Mouse (Mus musculus): ENCODE results near the gene Nnat. TPM values are rescaled to one million over a fixed set of nuclear protein-coding genes. Genes with fewer than 3 reads are reported as not detected.

Nnat gene
- polyA plus RNA-seq, 2 experiments: 299 to 452 TPM

DNA sequence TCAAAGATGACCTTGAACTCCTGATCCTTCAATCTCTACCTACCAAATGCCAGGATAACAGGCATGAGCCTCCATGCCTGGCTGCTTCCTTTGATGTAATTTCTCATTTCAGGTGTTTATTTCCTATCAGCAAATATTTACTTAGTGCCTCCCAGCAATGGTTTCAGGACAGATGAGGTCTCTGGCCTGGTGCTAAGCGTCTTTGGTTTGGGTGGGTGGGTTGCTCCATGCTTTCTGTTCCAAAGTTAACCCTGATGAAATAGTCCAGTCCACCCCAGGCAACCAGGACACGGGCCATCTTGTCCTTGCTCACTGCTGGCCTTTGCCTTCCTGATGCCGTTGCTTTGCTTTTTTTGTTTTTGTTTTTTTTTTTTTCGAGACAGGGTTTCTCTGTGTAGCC is 9.6 kb upstream of the Nnat start:
- DNase-seq (ENCODE audit: low spot score) (no peak), ATAC-seq (ENCODE audit: low FRiP score, low read depth) (no peak)
- Histone ChIP-seq H3K4me1 (ENCODE audit: control insufficient read depth, insufficient read depth, low read length) (peaks cover 25% of the 10 kb centered on the region), H3K9me3 (ENCODE audit: control insufficient read depth, low read length) (no peaks in the 10 kb centered on the region), H3K27me3 (ENCODE audit: control insufficient read depth, insufficient read depth, low read length) (no peaks in the 10 kb centered on the region), H3K4me2 (replicated peaks; ENCODE audit: low read depth, low read length, severe bottlenecking) (no peak overlapping the region), H3K36me3 (ENCODE audit: control insufficient read depth, insufficient read depth, low read length) (peaks cover 21% of the 10 kb centered on the region), H3K27ac (replicated peaks; ENCODE audit: low read depth, low read length) (no peak overlapping the region), H3K4me3 (replicated peaks; ENCODE audit: low read length) (no peak overlapping the region), H3K9ac (ENCODE audit: low read depth, low read length, severe bottlenecking) (no peak overlapping the region)
- TF ChIP-seq POLR2A (IDR thresholded peaks at IDR 0.05; ENCODE audit: borderline replicate concordance, extremely low read depth, insufficient read depth, insufficient read length): no peak
- 86% methylated on average over 4 of the region's 4 CpGs for WGBS

DNA sequence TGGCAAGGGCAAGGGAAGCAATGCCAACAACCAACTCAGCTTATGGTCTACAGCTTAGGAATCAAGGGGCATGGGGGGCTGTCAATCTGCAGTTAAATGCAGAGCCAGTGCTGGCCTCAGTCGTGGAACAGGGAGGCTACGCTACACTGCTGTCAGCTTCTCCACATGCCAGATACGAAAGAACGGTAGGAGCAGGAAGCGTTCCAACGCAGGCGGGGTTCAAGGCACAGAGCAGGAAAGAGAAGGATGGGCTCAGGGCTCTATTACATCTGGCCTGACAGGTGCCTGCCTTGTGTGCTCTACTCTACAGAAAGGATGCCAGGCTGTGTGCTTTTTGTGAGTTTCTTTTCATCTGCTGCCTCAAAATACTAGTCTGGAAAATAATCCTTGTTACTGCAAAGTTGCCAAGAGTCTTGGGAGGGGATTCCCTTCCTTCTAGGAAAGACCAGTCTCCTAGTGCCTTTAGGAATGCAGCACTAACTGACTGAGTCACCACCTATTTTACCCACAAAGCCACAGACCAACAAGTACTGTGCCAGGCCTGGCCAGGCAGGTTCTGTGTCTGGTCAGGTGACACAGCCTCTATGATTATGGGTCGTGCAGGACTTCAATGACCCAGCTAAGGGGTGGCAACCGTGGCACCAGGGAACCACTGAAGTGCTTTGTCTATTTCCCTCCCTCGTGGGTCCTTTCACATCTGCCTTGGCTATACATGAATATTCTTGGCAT is 7.6 kb upstream of the Nnat start:
- no peak overlapping the region for H3K27ac ChIP-seq (replicated peaks; ENCODE audit: low read depth, low read length)
- H3K4me3 ChIP-seq (replicated peaks; ENCODE audit: low read length): no peak overlapping the region
- DNase-seq (ENCODE audit: low spot score) (peak; percentile 41), ATAC-seq (ENCODE audit: low FRiP score, low read depth) (no peak)
- peaks cover 41% of the 10 kb centered on the region for H3K4me1 ChIP-seq (ENCODE audit: control insufficient read depth, insufficient read depth, low read length)
- H3K4me2 ChIP-seq (replicated peaks; ENCODE audit: low read depth, low read length, severe bottlenecking): no peak overlapping the region
- TF ChIP-seq POLR2A (IDR thresholded peaks at IDR 0.05; ENCODE audit: borderline replicate concordance, extremely low read depth, insufficient read depth, insufficient read length): no peak
- H3K27me3 ChIP-seq (ENCODE audit: control insufficient read depth, insufficient read depth, low read length): no peaks in the 10 kb centered on the region
- peaks cover 25% of the 10 kb centered on the region for H3K36me3 ChIP-seq (ENCODE audit: control insufficient read depth, insufficient read depth, low read length)
- WGBS: 52% methylated on average over 10 of the region's 10 CpGs
- H3K9ac ChIP-seq (ENCODE audit: low read depth, low read length, severe bottlenecking): no peak overlapping the region
- H3K9me3 ChIP-seq (ENCODE audit: control insufficient read depth, low read length): 0 out of 2 replicates have a peak, but pooled peaks cover 4% of the 10 kb centered on the region

DNA sequence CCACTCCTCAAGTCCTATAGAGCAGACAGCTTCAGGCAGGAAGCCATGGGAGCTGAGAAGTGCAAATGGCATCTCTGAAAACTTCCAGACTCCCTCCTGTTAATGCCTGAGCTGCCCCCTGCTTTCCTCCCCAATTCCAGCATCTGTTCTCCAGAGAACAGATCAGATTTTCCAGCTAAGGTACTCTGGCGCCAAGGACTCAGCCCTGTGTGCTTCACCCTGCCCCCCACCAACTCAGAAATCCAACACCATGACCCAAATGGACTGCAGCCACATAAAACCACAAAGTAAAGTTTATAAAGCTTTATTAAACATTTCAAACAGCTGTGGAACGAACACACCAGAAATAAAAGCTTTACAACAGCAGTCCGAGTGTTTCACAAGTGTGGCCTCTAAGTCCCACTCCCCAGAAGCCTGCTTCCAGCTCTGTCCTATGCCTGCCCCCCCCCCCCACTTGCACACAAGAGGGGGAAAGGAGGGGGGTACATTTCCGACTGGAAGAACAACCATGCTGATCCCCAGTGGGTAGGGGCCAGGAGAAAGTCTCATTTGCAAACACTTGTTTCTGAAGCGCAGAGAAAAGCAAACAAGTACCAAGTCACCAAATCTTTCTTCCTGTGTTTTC is 3.7 kb upstream of the Nnat start:
- peak overlapping the region; percentile 64 for H3K27ac ChIP-seq (replicated peaks; ENCODE audit: low read depth, low read length)
- H3K4me1 ChIP-seq (ENCODE audit: control insufficient read depth, insufficient read depth, low read length): peaks cover 45% of the 10 kb centered on the region
- ATAC-seq (ENCODE audit: low FRiP score, low read depth): peak; percentile 81
- DNase-seq (ENCODE audit: low spot score): peak; percentile 82
- H3K9ac ChIP-seq (ENCODE audit: low read depth, low read length, severe bottlenecking): no peak overlapping the region
- peak overlapping the region; percentile 18; the same call in 1 of the 2 replicates for H3K4me2 ChIP-seq (replicated peaks; ENCODE audit: low read depth, low read length, severe bottlenecking)
- H3K27me3 ChIP-seq (ENCODE audit: control insufficient read depth, insufficient read depth, low read length): no peaks in the 10 kb centered on the region
- H3K4me3 ChIP-seq (replicated peaks; ENCODE audit: low read length): no peak overlapping the region
- H3K36me3 ChIP-seq (ENCODE audit: control insufficient read depth, insufficient read depth, low read length): peaks cover 23% of the 10 kb centered on the region
- no peak for TF ChIP-seq POLR2A (IDR thresholded peaks at IDR 0.05; ENCODE audit: borderline replicate concordance, extremely low read depth, insufficient read depth, insufficient read length)
- 18% methylated on average over 5 of the region's 5 CpGs for WGBS
- peaks cover 35% of the 10 kb centered on the region for H3K9me3 ChIP-seq (ENCODE audit: control insufficient read depth, low read length)

DNA sequence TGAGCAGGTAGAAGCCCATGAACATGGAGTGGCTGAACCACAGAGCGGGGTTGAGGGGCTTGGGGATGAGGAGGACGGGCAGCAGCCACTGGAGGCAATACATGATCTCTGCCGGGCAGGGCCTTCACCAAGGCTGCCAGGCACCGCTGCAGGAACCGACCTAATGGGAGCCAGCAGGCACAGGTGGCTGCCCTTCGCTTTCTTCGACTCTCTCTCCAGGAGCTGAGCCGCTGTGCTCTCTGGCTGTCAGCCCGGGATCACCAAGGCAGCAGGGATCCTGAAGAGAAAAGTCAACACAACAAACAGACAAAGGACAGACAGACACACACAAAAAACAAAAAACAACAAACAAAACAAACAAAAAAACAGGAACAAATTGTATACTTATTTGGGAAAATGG is 1.8 kb upstream of the Nnat start:
- TF ChIP-seq POLR2A (IDR thresholded peaks at IDR 0.05; ENCODE audit: borderline replicate concordance, extremely low read depth, insufficient read depth, insufficient read length): no peak
- ATAC-seq (ENCODE audit: low FRiP score, low read depth) (no peak), DNase-seq (ENCODE audit: low spot score) (no peak)
- 70% methylated on average over 9 of the region's 9 CpGs for WGBS
- Histone ChIP-seq H3K9me3 (ENCODE audit: control insufficient read depth, low read length) (peaks cover 51% of the 10 kb centered on the region), H3K4me2 (replicated peaks; ENCODE audit: low read depth, low read length, severe bottlenecking) (no peak overlapping the region), H3K27ac (replicated peaks; ENCODE audit: low read depth, low read length) (no peak overlapping the region), H3K27me3 (ENCODE audit: control insufficient read depth, insufficient read depth, low read length) (no peaks in the 10 kb centered on the region), H3K36me3 (ENCODE audit: control insufficient read depth, insufficient read depth, low read length) (peaks cover 29% of the 10 kb centered on the region), H3K9ac (ENCODE audit: low read depth, low read length, severe bottlenecking) (no peak overlapping the region), H3K4me3 (replicated peaks; ENCODE audit: low read length) (no peak overlapping the region), H3K4me1 (ENCODE audit: control insufficient read depth, insufficient read depth, low read length) (peaks cover 34% of the 10 kb centered on the region)

DNA sequence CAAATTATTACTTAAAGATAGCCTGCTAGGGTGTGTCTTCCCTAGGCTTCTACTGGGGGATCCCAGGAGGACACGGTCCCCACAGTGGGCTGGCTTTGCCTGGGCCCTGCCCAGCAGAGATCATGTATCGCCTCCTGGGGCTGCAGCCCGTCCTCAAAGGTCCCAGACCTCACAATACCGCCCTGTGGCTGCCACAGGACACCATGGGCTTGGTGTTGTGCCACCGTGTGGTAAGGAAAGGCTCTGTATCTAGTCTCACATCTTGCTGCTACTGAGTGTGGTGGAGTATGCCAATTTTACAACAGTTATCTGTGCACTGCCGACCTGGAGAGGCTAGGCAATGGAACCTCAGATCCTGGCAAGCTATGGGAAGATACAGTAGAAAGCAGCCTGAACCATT is 1.4 kb upstream of the Nnat start:
- 62% methylated on average over 6 of the region's 6 CpGs for WGBS

More for the DNA sequence above, 1.4 kb upstream of the Nnat start:
- Histone ChIP-seq H3K36me3 (ENCODE audit: control insufficient read depth, insufficient read depth, low read length) (peaks cover 32% of the 10 kb centered on the region), H3K9ac (ENCODE audit: low read depth, low read length, severe bottlenecking) (no peak overlapping the region), H3K4me3 (replicated peaks; ENCODE audit: low read length) (no peak overlapping the region), H3K4me1 (ENCODE audit: control insufficient read depth, insufficient read depth, low read length) (peaks cover 29% of the 10 kb centered on the region), H3K27me3 (ENCODE audit: control insufficient read depth, insufficient read depth, low read length) (no peaks in the 10 kb centered on the region), H3K4me2 (replicated peaks; ENCODE audit: low read depth, low read length, severe bottlenecking) (no peak overlapping the region), H3K27ac (replicated peaks; ENCODE audit: low read depth, low read length) (no peak overlapping the region), H3K9me3 (ENCODE audit: control insufficient read depth, low read length) (peaks cover 56% of the 10 kb centered on the region)
- DNase-seq (ENCODE audit: low spot score) (no peak), ATAC-seq (ENCODE audit: low FRiP score, low read depth) (no peak)
- no peak for TF ChIP-seq POLR2A (IDR thresholded peaks at IDR 0.05; ENCODE audit: borderline replicate concordance, extremely low read depth, insufficient read depth, insufficient read length)

All from limb, embryonic 14.5 days (tissue).